Mouse (Mus musculus) stomach, postnatal 0 days (tissue): ENCODE measurements around the gene Aldh1a2. TPM values are rescaled to one million over a fixed set of nuclear protein-coding genes. Genes with fewer than 3 reads are reported as not detected.

Experiments used
- ATAC-seq: fragments of 200-750 bp; cut with Nextera tagmentation; 2 replicates; pipeline ENCODE4 v1.8.0; 2017; ENCODE audit not compliant: low FRiP score, low TSS enrichment
- DNase-seq: peaks from one replicate; pipeline ENCODE4 v3.0.0-alpha.2; 2016; ENCODE audit warnings: low spot score
- H3K27ac ChIP-seq: fragments of 300-500 bp; sonication (generic); replicated peaks from 2 replicates; pipeline ENCODE4 v1.5.1; 2014; ENCODE audit warnings: mild to moderate bottlenecking, control low read depth
- H3K27me3 ChIP-seq: fragments of 300-500 bp; sonication (generic); 2 replicates; pipeline ENCODE4 v1.6.1; 2014; ENCODE audit warnings: low read length; ENCODE audit not compliant: control insufficient read depth, insufficient read depth
- H3K36me3 ChIP-seq: fragments of 300-500 bp; sonication (generic); 2 replicates; pipeline ENCODE4 v1.6.1; 2014; ENCODE audit warnings: low read length, mixed read lengths; ENCODE audit not compliant: control insufficient read depth, insufficient read depth
- H3K4me1 ChIP-seq: fragments of 300-500 bp; sonication (generic); replicated peaks from 2 replicates; pipeline ENCODE4 v1.6.1; 2014; ENCODE audit warnings: antibody characterized with exemption; ENCODE audit not compliant: control insufficient read depth, insufficient read depth
- H3K4me2 ChIP-seq: fragments of 300-500 bp; sonication (generic); replicated peaks from 2 replicates; pipeline ENCODE4 v1.6.1; 2014; ENCODE audit warnings: low read depth, mild to moderate bottlenecking, control low read depth, moderate library complexity
- H3K4me3 ChIP-seq: fragments of 300-500 bp; sonication (generic); 2 replicates; pipeline ENCODE4 v1.5.1; 2014; ENCODE audit warnings: low read depth, low read length, control low read depth
- H3K9ac ChIP-seq: fragments of 300-500 bp; sonication (generic); 2 replicates; pipeline ENCODE4 v1.6.1; 2014; ENCODE audit warnings: mild to moderate bottlenecking, low read length, control low read depth, mixed read lengths
- H3K9me3 ChIP-seq: fragments of 300-500 bp; sonication (generic); 2 replicates; pipeline ENCODE4 v1.6.1; 2016; ENCODE audit warnings: low read length; ENCODE audit not compliant: control insufficient read depth
- CTCF ChIP-seq: IDR thresholded peaks from 2 replicates; pipeline ENCODE4 v1.5.1; 2016; ENCODE audit warnings: antibody characterized with exemption, low read depth, mild to moderate bottlenecking, moderate library complexity
- EP300 ChIP-seq: optimal IDR thresholded peaks from 2 replicates; pipeline ENCODE3; 2016; ENCODE audit warnings: antibody characterized with exemption
- WGBS: fragments of 180-500 bp; shearing (Covaris S2); extraction: QIAGEN DNeasy Blood & Tissue Kit; methylation state at CpG from one replicate; pipeline ENCODE4 v1.1.7; 2014; 5-methylcytosine and 5-hydroxymethylcytosine counted together
- polyA plus RNA-seq: library from polyadenylated mRNA; unstranded; fragments of >200 nt; fragmentation: Nextera tagmentation; extraction: Ambion mirVana; gene quantifications from 2 replicates; pipeline ENCODE4 v1.2.1, GENCODE M21; 2015

Aldh1a2 gene
- polyA plus RNA-seq, 1 experiment from 2014 or later = 47.2 TPM

DNA sequence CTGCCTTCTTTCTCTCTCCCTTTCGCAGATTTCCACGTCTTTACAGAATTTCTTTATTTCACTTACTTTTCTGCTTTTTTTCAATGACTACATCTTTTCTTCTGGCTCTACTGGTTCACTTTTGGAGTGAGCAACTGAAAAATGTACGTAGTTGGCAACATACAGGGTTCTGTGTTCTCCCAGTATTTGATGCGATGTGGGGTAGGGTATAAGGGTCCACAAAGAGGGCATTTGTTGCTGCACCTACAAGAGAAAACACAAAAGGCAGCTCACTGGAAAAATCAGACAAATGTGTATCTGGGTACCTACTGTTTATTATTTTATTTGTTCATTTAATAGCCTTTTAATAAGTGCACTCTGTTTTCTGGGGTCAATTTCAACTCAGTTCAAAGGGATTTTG is 3.6 kb downstream of the Aldh1a2 start:
- no peaks in the 10 kb centered on the region for H3K9me3 ChIP-seq
- H3K36me3 ChIP-seq = no peaks in the 10 kb centered on the region
- H3K4me2 ChIP-seq = no peak overlapping the region
- H3K4me1 ChIP-seq = no peaks in the 10 kb centered on the region
- ATAC-seq (no peak), DNase-seq (no peak)
- H3K27ac ChIP-seq = no peak overlapping the region
- 83% methylated on average over 4 of the region's 4 CpGs for WGBS
- TF ChIP-seq EP300 = no peak
- no peak for TF ChIP-seq CTCF
- H3K27me3 ChIP-seq = no peaks in the 10 kb centered on the region; the same call in 1 of the 2 replicates
- H3K4me3 ChIP-seq = no peak overlapping the region
- H3K9ac ChIP-seq = no peak overlapping the region

DNA sequence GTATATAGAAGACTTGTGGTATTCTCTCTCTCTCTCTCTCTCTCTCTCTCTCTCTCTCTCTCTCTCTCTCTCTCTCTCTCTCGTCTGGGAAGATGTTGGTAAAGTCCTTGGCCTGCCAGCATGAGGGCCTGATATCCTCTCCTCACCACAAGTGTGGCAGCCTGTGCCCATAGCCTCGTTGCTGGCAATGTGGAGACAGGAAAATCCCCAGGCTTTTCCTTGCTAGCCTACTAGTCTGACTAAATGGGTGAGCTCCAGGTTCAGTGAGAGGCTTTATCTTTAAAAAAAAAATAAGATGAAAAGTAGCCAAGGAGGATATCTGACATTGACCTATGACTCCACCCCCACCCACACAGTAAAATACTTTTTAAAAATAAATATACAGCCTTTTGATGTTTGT is 4.8 kb downstream of the Aldh1a2 start:
- WGBS = 53% methylated on average over 2 of the region's 2 CpGs
- no peak overlapping the region for H3K9ac ChIP-seq
- TF ChIP-seq EP300 (no peak), CTCF (no peak)

DNA sequence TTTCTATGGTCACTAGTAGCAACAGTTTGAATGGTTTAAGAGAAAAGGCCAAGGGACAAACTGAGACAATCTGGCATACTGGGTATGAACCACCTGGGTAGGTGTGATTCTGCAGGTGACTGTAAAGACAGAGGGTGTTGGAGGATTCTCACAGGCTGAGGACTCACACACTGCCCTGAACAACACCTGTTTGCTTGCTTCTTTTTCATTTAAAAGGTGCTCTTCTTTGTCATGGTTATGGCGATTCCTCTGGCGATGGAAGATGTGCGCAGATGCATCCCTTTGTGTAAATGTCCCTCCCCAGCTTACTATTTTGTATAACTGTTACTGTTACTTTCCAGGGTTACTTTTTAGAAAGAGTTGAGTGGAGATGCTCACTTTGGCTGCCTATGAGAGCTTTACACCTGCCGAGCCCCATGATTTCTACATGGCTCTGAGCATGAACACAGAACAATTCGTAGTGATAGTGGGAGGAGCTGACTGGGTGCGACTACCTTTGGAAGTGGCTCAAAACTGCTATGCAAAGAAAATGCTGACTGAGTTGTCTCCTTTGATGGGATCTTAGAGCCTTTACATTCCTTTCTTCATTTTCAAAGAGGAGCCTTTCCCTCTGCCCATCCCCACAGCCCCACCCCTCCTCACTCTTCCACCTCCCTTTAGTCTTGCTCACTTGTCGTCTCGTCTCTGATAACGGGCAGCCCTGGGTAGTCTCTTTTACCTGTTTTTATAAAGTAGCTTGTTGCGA is 11.8 kb downstream of the Aldh1a2 start:
- H3K4me2 ChIP-seq = no peak overlapping the region
- no peak for ATAC-seq
- DNase-seq = no peak
- H3K9me3 ChIP-seq = no peaks in the 10 kb centered on the region
- H3K9ac ChIP-seq = no peak overlapping the region
- no peak overlapping the region for H3K4me3 ChIP-seq
- H3K4me1 ChIP-seq = no peaks in the 10 kb centered on the region
- no peaks in the 10 kb centered on the region for H3K36me3 ChIP-seq
- H3K27me3 ChIP-seq = no peaks in the 10 kb centered on the region
- H3K27ac ChIP-seq = no peak overlapping the region
- TF ChIP-seq CTCF (no peak), EP300 (no peak)
- 57% methylated on average over 10 of the region's 10 CpGs for WGBS

More for the DNA sequence above, 4.8 kb downstream of the Aldh1a2 start:
- Histone ChIP-seq H3K4me2 (no peak overlapping the region), H3K36me3 (no peaks in the 10 kb centered on the region), H3K27me3 (no peaks in the 10 kb centered on the region), H3K27ac (no peak overlapping the region), H3K4me3 (no peak overlapping the region), H3K9me3 (no peaks in the 10 kb centered on the region), H3K4me1 (no peaks in the 10 kb centered on the region)
- no peak for DNase-seq
- no peak for ATAC-seq

DNA sequence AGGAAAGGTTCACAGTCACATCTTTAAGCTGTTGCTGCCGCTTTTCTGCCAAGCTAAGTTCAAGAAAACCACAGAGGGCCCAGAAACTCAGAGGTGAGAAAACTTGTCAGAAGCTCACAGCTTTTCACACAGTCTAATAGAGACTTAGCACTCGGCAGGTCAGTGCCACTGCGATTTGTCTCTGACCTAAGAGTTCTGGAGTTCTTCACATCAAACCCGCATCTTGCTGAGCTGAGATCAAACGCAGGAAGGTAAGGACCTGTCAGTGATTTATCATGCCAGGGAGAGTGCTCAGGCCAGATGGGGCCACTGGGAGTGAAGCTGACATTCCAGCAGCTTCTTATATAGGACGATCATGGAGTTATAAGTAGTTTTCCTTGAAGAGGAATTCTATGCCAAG is 14.4 kb downstream of the Aldh1a2 start:
- Histone ChIP-seq H3K27me3 (no peaks in the 10 kb centered on the region), H3K9me3 (no peaks in the 10 kb centered on the region), H3K4me1 (no peaks in the 10 kb centered on the region), H3K4me3 (no peak overlapping the region), H3K27ac (no peak overlapping the region), H3K9ac (no peak overlapping the region), H3K4me2 (no peak overlapping the region), H3K36me3 (no peaks in the 10 kb centered on the region)
- no peak for ATAC-seq
- 24% methylated on average over 6 of the region's 6 CpGs for WGBS
- TF ChIP-seq EP300 (no peak), CTCF (no peak)
- no peak for DNase-seq

DNA sequence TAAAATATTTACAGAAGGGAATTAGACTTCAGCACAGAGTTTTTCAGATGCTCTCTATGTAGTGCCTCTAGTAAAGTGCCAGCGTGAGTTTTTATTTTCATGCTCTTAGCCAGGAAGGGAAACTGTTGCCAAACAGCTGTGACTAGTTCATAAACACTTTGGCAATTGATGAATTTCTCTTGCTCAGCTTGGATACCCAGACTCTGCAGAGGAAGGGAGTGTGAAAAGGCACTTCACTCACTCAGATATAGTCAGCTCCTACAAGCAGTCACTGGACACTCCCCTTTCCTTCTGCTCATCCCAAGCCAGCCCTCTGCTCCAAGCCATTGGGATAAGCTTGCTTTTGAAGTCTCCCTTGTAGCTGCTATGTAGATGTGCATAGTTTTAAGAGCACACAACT is 21.0 kb downstream of the Aldh1a2 start:
- Histone ChIP-seq H3K27me3 (no peaks in the 10 kb centered on the region), H3K9me3 (no peaks in the 10 kb centered on the region), H3K4me1 (no peaks in the 10 kb centered on the region), H3K4me3 (no peak overlapping the region), H3K27ac (no peak overlapping the region), H3K36me3 (no peaks in the 10 kb centered on the region), H3K9ac (no peak overlapping the region), H3K4me2 (no peak overlapping the region)
- ATAC-seq (no peak), DNase-seq (no peak)
- TF ChIP-seq EP300 = no peak
- WGBS = 47% methylated on average over 1 of the region's 1 CpGs

DNA sequence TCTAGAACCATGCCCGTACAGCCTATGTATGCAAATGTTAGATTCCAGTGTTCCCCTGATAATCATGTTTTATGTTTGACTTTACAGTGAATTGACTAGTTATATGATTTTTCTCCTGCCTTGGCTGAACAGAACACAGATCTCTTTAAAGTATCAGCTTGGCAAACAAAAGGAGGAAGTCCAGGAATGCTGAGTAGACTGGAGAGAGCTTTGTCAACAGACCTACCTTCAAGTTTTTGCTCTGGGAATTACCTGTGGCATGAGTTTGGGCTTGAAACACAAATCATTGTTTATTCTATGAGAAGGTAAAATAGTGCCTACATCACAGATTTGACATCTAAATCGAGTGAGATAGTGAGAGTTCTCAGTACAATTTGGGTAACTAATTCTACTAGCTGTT is 24.3 kb downstream of the Aldh1a2 start:
- Histone ChIP-seq H3K4me3 (no peak overlapping the region), H3K9me3 (no peaks in the 10 kb centered on the region), H3K4me1 (no peaks in the 10 kb centered on the region), H3K27me3 (no peaks in the 10 kb centered on the region), H3K36me3 (no peaks in the 10 kb centered on the region), H3K4me2 (no peak overlapping the region), H3K27ac (no peak overlapping the region), H3K9ac (no peak overlapping the region)
- DNase-seq (no peak), ATAC-seq (no peak)
- TF ChIP-seq CTCF (no peak), EP300 (no peak)
- WGBS = 51% methylated on average over 2 of the region's 2 CpGs
